In the genomic region with DNA sequence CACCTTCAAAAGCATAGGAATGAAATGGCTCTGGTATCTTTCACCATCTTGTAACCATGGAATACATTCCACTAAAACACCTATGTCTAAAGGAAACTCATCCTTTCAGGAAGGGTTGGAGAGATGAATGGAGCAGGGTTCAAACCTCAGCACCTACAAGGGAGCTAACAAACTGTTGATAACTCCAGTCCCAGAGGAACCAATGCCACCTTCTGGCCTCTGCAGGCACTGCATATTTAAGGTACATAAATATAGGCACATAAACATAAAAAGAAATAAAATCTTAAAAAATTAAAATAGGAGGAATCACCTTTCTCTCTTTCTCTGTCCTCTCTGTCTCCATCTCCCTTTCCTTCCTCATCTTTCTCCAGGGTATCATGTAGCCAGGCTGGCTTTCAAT, we compare ENCODE assay signal across 14 mouse cellular contexts.
DNase-seq lines count a peak whose midpoint lies in the region; ATAC-seq and TF ChIP-seq lines count a peak whose summit lies in the region.
"Had no signal": no experiment of that assay in that cellular context is flagged by ENCODE, and none has a peak within 500 bp of the region (broad histone marks: within the 10 kb centered on the region; RNA-seq: fewer than 3 reads in every experiment).

No protein-coding gene starts in this region.

- no peaks in the 10 kb centered on the region for H3K4me1 ChIP-seq in liver, postnatal 0 days (ENCODE audit: insufficient read depth)
- no peaks in the 10 kb centered on the region for H3K4me1 ChIP-seq in liver, embryonic 11.5 days (replicated peaks; ENCODE audit: control insufficient read depth, insufficient read depth, low read length)
- H3K4me1 ChIP-seq: heart, embryonic 12.5 days had no signal

- no peak for ATAC-seq in liver, postnatal 0 days
- no peak for ATAC-seq in liver, embryonic 11.5 days (replicated peaks; ENCODE audit: low FRiP score)
- ATAC-seq: midbrain, embryonic 13.5 days had no signal

- no peak overlapping the region for H3K4me2 ChIP-seq in liver, postnatal 0 days (ENCODE audit: low read depth, low read length)
- H3K4me2 ChIP-seq in liver, embryonic 11.5 days = no peak overlapping the region
- H3K4me2 ChIP-seq: embryonic facial prominence, embryonic 12.5 days; heart, embryonic 12.5 days; limb, embryonic 13.5 days; midbrain, embryonic 13.5 days had no signal

- peaks cover 2% of the 10 kb centered on the region; the same call in 1 of the 2 replicates for H3K9me3 ChIP-seq in liver, postnatal 0 days (ENCODE audit: low read length)
- H3K9me3 ChIP-seq in liver, embryonic 11.5 days (ENCODE audit: control insufficient read depth, low read length) = no peaks in the 10 kb centered on the region
- H3K9me3 ChIP-seq: embryonic facial prominence, embryonic 12.5 days; heart, embryonic 12.5 days; limb, embryonic 13.5 days; midbrain, embryonic 13.5 days had no signal

- H3K9ac ChIP-seq in liver, postnatal 0 days (replicated peaks) = no peak overlapping the region
- H3K9ac ChIP-seq in liver, embryonic 11.5 days (ENCODE audit: low read depth, low read length) = no peak overlapping the region
- H3K9ac ChIP-seq: embryonic facial prominence, embryonic 12.5 days; heart, embryonic 12.5 days; limb, embryonic 13.5 days; midbrain, embryonic 13.5 days had no signal

- no peaks in the 10 kb centered on the region for H3K36me3 ChIP-seq in liver, postnatal 0 days (replicated peaks; ENCODE audit: insufficient read depth, low read length)
- no peaks in the 10 kb centered on the region for H3K36me3 ChIP-seq in liver, embryonic 11.5 days (ENCODE audit: control insufficient read depth, insufficient read depth, low read length)
- H3K36me3 ChIP-seq: embryonic facial prominence, embryonic 12.5 days; heart, embryonic 12.5 days; limb, embryonic 13.5 days; midbrain, embryonic 13.5 days had no signal

- TF ChIP-seq EP300 in liver, postnatal 0 days (IDR thresholded peaks at IDR 0.05; ENCODE audit: low read depth) = no peak

- intact Hi-C loops in gastrocnemius, adult 2 months (cut with DNase I) = no loop called here
- intact Hi-C loops in gastrocnemius, postnatal 36 days (cut with DNase I) = no loop called here

- H3K4me3 ChIP-seq in gastrocnemius, adult 2 months = no peak overlapping the region
- no peak overlapping the region for H3K4me3 ChIP-seq in liver, postnatal 0 days (ENCODE audit: low read depth, low read length)
- no peak overlapping the region for H3K4me3 ChIP-seq in liver, embryonic 11.5 days (ENCODE audit: low read depth, low read length)
- H3K4me3 ChIP-seq: embryonic facial prominence, embryonic 12.5 days; heart, embryonic 12.5 days; limb, embryonic 13.5 days; midbrain, embryonic 13.5 days had no signal

- H3K27ac ChIP-seq in gastrocnemius, adult 2 months = no peak overlapping the region
- no peak overlapping the region for H3K27ac ChIP-seq in liver, postnatal 0 days (ENCODE audit: low read depth)
- no peak overlapping the region for H3K27ac ChIP-seq in liver, embryonic 11.5 days (ENCODE audit: low read depth, low read length)
- H3K27ac ChIP-seq: embryonic facial prominence, embryonic 12.5 days; limb, embryonic 13.5 days; midbrain, embryonic 13.5 days had no signal

- peak; percentile 18; the same call in 1 of the 2 replicates for TF ChIP-seq CTCF in gastrocnemius, adult 2 months (IDR thresholded peaks at IDR 0.05)
- peak; percentile 40 for TF ChIP-seq CTCF in liver, postnatal 0 days (IDR thresholded peaks at IDR 0.05; ENCODE audit: low read depth)

- DNase-seq in gastrocnemius, adult 2 months = no peak
- no peak for DNase-seq in gastrocnemius, postnatal 36 days
- DNase-seq in liver, postnatal 0 days = no peak
- DNase-seq in liver, embryonic 11.5 days (ENCODE audit: low spot score) = no peak
- DNase-seq in R1 (ENCODE audit: low read depth, low spot score) = peak; percentile 12
- DNase-seq in thymus, postnatal 25 days = peak; percentile 62
- DNase-seq in layer of hippocampus, adult 9-11 months = no peak
- no peak for DNase-seq in spleen, postnatal 4 days (ENCODE audit: low spot score in 2 of 2)
- DNase-seq: gastrocnemius, postnatal 14 days; lung, postnatal 4 days had no signal

- H3K27me3 ChIP-seq in liver, postnatal 0 days (ENCODE audit: insufficient read depth, low read length) = no peaks in the 10 kb centered on the region
- H3K27me3 ChIP-seq in liver, embryonic 11.5 days (replicated peaks; ENCODE audit: control insufficient read depth, insufficient read depth, low read length) = no peaks in the 10 kb centered on the region
- H3K27me3 ChIP-seq: embryonic facial prominence, embryonic 12.5 days; heart, embryonic 12.5 days; limb, embryonic 13.5 days; midbrain, embryonic 13.5 days had no signal

Comparison
In these comparisons a context has a peak if more than half of its experiments do, and no peak if none do; other contexts are left out.
1. DNase-seq: peak in R1 (single experiment) and thymus, postnatal 25 days (single experiment); none in gastrocnemius, adult 2 months (single experiment), gastrocnemius, postnatal 36 days (0 of 2), liver, postnatal 0 days (single experiment), liver, embryonic 11.5 days (single experiment), layer of hippocampus, adult 9-11 months (single experiment) and spleen, postnatal 4 days (0 of 2).